Mouse (Mus musculus): ENCODE data around the gene Gm8773. TPM values are rescaled to one million over a fixed set of nuclear protein-coding genes. Genes with fewer than 3 reads are reported as not detected.

The Gm8773 gene
- polyA plus RNA-seq, 1 experiment from 2014 or later: 14.4 TPM

GRCm38 (mm10) chr5:5610540-5610939, 36.9 kb downstream of the Gm8773 start:
- Histone ChIP-seq H3K4me1 (replicated peaks) (no peaks in the 10 kb centered on the region), H3K9ac (no peak overlapping the region), H3K9me3 (no peaks in the 10 kb centered on the region), H3K27me3 (no peaks in the 10 kb centered on the region), H3K27ac (replicated peaks) (no peak overlapping the region), H3K4me2 (no peak overlapping the region), H3K4me3 (no peak overlapping the region), H3K36me3 (no peaks in the 10 kb centered on the region)
- no peak for ATAC-seq (ENCODE audit: low read depth)
- WGBS: 60% methylated on average over 3 of the region's 3 CpGs

GRCm38 (mm10) chr5:5618329-5618728, 44.7 kb downstream of the Gm8773 start:
- no peak overlapping the region for H3K4me3 ChIP-seq
- H3K9me3 ChIP-seq: no peaks in the 10 kb centered on the region
- no peaks in the 10 kb centered on the region for H3K4me1 ChIP-seq (replicated peaks)
- H3K27me3 ChIP-seq: no peaks in the 10 kb centered on the region
- no peak for ATAC-seq (ENCODE audit: low read depth)
- H3K9ac ChIP-seq: no peak overlapping the region
- no peak overlapping the region for H3K27ac ChIP-seq (replicated peaks)
- H3K4me2 ChIP-seq: no peak overlapping the region
- WGBS: 69% methylated on average over 4 of the region's 4 CpGs
- H3K36me3 ChIP-seq: no peaks in the 10 kb centered on the region

GRCm38 (mm10) chr5:5625491-5625890, 51.9 kb downstream of the Gm8773 start:
- no peak overlapping the region for H3K4me3 ChIP-seq
- H3K27ac ChIP-seq (replicated peaks): no peak overlapping the region
- H3K9me3 ChIP-seq: no peaks in the 10 kb centered on the region
- H3K4me2 ChIP-seq: no peak overlapping the region
- ATAC-seq (ENCODE audit: low read depth): no peak
- no peaks in the 10 kb centered on the region for H3K36me3 ChIP-seq
- H3K4me1 ChIP-seq (replicated peaks): no peaks in the 10 kb centered on the region
- no peak overlapping the region for H3K9ac ChIP-seq
- 83% methylated on average over 3 of the region's 3 CpGs for WGBS
- H3K27me3 ChIP-seq: no peaks in the 10 kb centered on the region

Other genes starting within 250 kb of the Gm8773 start
- gene Cdk14, start 153.5 kb upstream of the Gm8773 start, polyA plus RNA-seq (2015; fragmentation: Nextera tagmentation; extraction: Ambion mirVana): 27.0 and 27.4 TPM in 2 replicates
- not detected in 2 replicates for gene 1700015F17Rik, start 94.7 kb upstream of the Gm8773 start, polyA plus RNA-seq (2015; fragmentation: Nextera tagmentation; extraction: Ambion mirVana)
- gene Cldn12, start 58.8 kb upstream of the Gm8773 start, polyA plus RNA-seq (2015; fragmentation: Nextera tagmentation; extraction: Ambion mirVana): 17.1 and 23.9 TPM in 2 replicates
- 19.1 and 20.3 TPM in 2 replicates for gene Gtpbp10, start 14.3 kb upstream of the Gm8773 start, polyA plus RNA-seq (2015; fragmentation: Nextera tagmentation; extraction: Ambion mirVana)
- gene Cfap69, start 90.4 kb downstream of the Gm8773 start, polyA plus RNA-seq (2015; fragmentation: Nextera tagmentation; extraction: Ambion mirVana): 3.7 and 5.2 TPM in 2 replicates
- gene Steap2, start 120.8 kb downstream of the Gm8773 start, polyA plus RNA-seq (2015; fragmentation: Nextera tagmentation; extraction: Ambion mirVana): 6.0 and 6.2 TPM in 2 replicates
- gene Steap1, start 175.5 kb downstream of the Gm8773 start, polyA plus RNA-seq (2015; fragmentation: Nextera tagmentation; extraction: Ambion mirVana): 1.6 and 2.1 TPM in 2 replicates